Mouse (Mus musculus) CH12F3 (cell line): ENCODE measurements at regions not wholly inside any gene's neighbourhood (a gene's known extent, or its start where the extent isn't known, plus 50 kb on each side); places are given as distances from the start of the nearest gene placed in this dataset.
"Not testable (repeated sequence)": the region's sequence is repeated elsewhere in the genome, so short reads cannot be mapped to it uniquely, and the experiment has no call there.

Experiments used
- in situ Hi-C: fragments of 300-500 bp; cut with MboI; formaldehyde crosslinking; loops from 2 replicates; pipeline ENCODE4 v1.14.3; 2020; ENCODE audit warnings: low sequenced_read_pairs

DNA sequence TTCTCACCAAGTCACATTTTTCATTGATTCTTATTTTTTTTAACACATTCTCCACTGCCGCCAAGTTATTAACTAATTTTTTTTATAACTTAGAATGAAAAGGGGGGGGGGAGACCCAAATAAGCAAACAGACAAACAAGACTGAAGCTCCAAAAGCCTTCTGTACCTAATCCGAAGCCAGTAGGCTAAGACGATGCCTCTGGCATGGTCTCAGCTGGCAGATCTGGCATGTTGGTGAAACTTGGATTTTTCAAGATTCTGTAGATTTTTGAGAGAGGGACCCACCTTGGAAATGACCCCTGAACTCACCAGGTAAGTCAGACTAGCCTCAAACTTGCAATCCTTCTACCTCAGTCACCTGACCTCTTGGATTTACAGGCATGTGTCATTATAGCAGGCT, 208.7 kb downstream of the Cd47 start:
- in situ Hi-C loops, result no loop called here

DNA sequence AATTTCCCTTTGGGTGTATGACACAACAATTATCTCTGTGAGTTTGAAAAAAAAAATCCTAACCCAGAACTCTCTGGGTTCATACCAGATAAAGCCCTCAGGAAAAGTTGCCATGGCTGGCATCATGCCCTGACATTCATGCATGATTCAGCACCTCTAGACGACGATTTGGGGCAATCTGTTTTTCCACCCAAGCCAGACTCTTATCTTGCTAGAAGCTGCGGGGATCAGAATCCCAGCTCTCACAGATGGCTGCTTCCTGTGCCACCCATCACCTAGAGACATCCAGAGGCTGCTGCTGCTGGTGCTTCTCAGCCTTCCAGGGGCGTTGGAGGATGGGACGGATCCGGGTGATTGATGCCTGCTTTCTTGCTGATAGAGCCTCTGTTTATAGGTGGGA, 209.2 kb downstream of the Cd47 start:
- in situ Hi-C loops, result no loop called here

DNA sequence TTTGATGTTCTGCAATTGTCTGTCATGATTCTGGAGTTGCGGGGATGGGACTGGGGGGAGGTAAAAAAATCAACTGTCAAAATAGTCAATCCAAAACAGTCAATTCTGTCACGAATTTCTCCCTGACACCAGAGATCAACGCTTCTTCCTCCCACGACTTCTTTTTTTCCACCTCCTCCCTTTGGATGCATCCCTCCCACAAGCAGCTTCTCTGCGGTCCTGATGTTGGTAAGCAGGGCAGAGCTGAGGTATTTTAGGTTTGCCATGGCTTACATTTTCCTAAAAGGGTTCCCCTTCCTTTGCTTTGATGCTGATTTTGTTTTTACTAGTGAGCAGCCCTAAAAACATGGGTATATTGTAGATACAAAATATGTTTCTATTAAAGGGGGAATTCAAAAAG, 209.7 kb downstream of the Cd47 start:
- in situ Hi-C loops, result no loop called here

DNA sequence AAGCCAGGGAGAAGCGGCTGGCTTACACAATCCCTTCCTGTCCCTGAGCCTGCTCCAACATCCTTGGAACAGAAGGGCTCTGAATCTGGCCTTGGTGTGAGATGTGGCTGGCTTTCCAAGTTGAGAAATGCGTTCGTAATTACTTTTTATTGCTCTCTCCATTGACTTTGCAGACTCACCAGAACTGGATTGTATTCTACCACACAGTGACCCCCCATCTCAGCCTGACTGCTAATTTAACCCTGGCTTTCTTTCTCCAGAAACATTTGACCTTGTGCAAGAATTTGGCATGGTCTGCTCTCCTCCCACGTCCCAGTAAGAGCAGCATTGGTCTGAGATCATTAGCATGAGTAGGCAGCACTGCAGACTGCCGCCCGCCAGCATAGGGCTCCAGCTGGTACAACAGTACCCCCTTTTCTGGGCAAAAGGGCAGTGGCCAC, 210.2 kb downstream of the Cd47 start:
- in situ Hi-C loops, result no loop called here

DNA sequence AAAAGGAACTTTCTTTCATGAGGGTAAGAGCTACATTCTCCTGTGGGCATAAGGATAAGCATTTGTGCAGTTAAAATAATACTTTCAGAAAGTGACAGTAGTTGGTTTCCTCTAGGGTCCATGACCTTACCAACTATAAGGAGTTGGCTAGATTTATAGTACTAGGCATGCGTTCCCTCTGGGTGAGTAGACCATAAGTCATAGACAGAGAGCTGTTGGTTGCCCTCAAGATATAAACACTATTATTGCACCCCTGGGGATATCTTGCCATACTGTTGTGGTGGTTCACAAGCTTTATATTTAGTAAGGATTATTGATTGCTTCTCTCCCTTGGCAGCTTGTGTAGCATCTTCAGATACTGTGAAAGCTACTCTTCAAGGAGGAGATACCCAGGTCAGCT, 223.6 kb downstream of the Cd47 start:
- in situ Hi-C loops, result no loop called here

DNA sequence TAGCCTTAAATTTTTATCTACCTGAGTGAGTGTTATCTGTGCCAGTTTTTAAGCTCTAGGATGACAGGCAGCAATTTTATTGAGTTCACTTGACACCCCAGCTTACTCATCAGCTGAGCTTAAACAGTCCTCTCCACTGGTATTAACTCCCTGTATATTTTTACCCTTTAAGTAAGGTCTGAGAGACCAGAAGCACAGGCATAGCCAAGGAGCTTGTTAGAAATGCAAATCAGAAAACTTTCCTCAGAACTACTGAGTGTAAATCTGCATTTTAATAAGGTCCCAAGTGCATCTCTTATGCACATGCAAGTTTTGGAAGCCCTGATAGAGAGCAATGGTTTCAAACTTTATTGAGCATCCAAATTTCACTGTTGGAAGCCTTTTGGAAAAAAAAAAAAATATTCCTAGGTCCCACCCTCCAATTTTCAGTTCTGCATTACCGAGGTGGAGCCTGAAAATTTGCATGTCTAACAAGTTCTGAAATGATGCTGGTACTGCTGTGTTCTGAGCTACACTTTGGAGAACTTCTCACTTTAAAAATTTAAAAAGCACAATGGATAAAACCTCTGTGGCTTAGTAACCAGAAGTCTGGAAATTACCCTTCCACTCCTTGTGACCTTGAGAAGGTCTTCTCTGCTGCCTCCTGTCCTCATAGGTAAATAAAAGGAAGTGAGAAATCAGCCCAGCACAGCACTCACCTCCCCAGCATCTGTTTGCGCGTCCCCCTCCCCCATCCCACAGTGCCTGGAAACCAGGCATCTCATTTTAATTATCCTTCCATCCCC, 226.0 kb downstream of the Cd47 start:
- in situ Hi-C loops, result no loop called here

DNA sequence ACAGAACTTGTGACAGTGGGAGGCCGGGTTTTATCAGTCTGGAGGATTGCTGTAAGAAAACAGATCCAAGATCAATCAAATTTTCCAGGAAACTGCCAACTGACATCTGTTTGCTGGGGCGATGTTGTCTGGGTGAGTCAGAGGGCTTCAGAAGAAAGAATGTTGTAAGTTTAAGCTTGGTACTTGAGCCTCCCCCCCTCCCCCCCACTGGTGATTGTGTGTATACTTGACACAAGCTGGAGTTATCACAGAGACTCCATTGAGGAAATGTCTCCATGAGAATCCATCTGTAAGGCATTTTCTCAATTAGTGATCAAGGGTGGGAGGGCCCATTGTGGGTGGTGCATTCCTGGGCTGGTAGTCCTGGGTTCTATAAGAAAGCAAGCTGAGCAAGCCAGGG, 226.9 kb downstream of the Cd47 start:
- in situ Hi-C loops, result no loop called here

DNA sequence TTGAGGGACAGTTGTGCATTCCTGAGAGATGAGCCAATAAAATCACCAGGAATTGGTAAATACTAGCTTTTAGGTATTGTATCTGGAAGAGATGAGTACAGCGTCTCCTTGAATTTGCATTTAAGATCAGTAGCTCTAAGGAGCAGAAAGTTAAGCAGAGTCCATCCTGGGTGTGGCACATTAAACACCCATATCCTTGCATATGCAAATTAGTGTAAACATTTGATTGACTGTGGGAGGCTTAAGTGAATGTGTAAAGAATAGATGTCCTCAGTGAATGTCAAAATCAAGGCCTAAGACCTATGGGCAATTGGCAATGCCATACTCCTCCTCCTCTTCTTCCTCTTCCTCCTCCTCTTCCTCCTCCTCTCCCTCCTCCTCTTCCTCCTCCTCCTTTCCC, 229.4 kb downstream of the Cd47 start:
- in situ Hi-C loops, result no loop called here

DNA sequence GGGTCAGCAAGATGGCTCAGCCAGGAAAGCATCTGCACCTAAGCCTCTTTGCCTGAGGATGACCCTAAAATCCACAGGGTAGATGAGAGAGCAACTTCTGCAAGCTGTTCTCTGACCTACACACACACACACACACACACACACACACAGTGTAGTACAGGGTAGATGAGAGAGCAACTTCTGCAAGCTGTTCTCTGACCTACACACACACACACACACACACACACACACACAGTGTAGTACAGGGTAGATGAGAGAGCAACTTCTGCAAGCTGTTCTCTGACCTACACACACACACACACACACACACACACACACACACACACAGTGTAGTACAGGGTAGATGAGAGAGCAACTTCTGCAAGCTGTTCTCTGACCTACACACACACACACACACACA, 230.0 kb downstream of the Cd47 start:
- in situ Hi-C loops, result not testable (repeated sequence)

DNA sequence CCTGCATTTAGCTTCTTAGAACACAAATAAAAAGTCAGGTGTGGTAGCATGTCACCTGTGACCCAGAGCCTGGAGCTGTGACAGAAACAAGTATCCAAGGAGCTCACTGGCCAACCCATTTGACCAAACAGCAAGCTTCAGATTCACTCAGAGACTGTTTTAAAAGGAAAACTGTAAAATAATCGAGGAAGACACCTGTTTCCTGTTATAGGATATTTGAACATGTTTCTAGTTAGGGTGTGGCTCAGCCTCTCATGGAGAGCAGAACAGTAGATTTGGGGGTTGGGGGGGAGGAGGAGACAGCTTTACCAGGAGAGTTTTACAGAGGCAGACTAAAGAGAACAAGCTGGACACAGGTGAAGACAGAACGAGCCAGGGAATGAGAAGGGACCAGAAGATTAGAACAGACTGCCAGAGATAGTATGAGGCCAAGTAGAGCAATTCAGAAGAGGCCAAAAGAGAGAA, 230.6 kb downstream of the Cd47 start:
- in situ Hi-C loops, result no loop called here

DNA sequence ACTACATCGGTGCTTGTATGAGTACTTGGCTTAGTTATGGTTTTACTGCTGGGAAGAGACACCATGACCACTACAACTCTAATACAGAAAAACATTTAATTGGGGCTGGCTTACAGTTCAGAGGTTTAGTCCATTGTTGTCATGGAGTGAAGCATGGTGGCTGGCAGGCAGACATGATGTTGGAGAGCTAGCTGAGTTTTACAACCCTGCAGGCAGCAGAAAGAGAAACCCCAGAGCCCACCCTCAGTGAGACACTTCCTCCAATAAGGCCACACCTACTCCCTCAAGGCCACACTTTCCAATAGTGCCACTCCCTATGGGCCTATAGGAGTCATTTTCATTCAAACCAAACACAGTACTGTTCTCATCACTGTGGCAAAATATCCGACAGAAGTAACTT, 232.5 kb downstream of the Cd47 start:
- in situ Hi-C loops, result no loop called here

DNA sequence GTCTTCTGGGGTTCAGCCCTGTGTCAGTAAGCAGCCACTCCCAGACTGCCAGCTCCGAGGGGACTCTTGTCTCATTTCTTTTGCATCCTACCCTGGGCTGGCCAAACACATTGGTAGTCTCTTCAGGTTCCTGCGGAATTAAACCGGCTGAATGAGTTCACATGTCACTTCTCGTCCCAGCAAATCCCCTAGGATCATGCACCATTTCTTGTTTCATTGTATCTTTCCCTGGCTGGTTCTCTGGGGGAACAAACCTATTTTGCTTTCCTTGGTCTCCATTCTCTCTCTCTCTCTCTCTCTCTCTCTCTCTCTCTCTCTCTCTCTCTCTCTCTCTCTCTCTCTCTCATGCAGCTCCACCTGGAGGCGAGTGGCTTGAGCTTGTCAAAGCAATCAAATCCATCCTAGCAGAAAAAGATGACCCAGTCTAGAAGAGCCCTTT, 236.0 kb downstream of the Cd47 start:
- in situ Hi-C loops, result no loop called here

DNA sequence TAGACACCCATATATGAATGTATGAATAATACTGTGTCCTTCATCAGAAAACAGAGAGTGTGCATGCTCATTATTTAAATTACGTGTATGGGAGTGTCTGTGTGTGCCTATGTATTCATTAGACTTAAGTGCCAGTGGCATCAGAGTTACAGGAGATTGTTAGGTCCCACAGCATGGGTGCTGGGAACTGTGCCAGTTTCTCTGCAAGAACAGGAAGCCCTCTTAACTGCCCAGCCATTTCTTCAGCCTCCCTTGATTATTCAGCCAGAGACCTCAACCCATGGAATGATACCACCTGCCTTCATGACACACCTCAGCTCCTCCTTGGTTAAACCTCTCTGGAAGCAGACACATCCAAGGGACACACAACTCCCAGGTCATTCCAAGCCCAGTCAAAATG, 243.8 kb downstream of the Cd47 start:
- in situ Hi-C loops, result loop anchor here (10.0 kb wide), 1 partner anchor 189 kb away; no protein-coding TSS in a partner anchor

DNA sequence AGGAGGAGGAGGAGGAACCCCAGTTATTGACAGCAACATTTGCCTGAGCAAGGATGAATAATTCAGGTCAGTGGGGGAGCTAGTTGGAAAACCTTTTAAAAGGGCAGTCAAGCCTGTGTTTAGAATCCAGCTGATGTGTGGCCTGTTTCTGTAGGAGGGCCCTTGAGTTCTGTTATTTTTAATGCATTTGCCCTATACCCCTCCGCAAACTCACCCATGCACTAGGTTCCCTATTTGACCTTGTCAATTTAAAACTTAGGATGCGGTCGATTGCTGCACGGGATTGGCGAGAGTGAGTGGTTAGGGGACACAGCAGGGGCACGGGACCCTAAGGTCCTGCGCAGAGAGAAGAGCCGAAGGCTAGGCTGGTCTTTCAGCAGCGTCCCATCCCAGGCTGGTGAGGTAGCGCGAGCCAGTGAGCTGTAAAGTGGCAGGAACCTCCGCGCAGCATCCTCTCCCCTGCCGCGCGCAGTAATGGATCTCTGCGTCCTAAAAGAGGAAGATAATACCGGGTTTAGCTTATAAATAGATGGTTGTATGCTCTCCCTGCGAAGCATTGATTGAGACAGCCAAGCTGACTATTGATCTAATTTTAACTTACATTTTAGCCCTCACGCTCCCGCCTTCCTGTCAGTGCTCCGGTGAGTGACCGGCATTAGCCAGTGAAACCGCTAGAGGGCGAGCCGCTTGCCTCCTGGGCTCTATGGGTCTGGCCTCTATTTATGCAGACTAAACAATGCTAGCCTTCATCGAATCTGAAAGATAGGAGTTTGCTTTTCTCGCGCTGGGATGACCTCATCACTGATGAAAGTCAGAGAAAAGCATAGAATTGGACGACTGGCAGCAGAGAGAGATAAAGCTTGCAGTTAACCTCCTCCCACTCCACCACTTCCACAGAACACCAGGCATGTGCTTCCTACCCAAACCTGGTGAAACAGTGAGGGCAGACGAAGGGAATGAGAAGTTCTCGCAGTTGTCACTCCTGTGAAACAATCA, 245.5 kb downstream of the Cd47 start:
- in situ Hi-C loops, result loop anchor here (10.0 kb wide), 1 partner anchor 191 kb away; no protein-coding TSS in a partner anchor

DNA sequence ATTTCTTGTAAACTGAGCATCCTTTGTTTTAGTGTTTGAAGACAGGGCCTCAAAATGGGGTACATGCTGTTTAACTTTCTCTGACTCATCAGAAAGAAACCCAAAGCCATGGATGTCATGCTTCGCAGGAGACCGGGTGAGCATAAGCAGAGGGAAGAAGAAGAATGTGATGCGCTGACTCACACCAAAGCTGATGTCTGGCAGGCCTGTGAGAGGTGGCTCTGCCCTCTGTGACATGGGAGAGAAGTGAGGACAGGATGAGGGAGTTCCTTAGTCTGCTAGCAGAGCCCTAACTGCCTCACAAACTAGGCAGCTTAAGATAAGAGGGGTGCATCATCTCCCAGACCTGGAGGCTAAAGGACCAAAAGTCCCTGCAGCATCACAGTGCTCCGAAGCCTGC, 263.2 kb downstream of the Cd47 start:
- in situ Hi-C loops, result no loop called here

DNA sequence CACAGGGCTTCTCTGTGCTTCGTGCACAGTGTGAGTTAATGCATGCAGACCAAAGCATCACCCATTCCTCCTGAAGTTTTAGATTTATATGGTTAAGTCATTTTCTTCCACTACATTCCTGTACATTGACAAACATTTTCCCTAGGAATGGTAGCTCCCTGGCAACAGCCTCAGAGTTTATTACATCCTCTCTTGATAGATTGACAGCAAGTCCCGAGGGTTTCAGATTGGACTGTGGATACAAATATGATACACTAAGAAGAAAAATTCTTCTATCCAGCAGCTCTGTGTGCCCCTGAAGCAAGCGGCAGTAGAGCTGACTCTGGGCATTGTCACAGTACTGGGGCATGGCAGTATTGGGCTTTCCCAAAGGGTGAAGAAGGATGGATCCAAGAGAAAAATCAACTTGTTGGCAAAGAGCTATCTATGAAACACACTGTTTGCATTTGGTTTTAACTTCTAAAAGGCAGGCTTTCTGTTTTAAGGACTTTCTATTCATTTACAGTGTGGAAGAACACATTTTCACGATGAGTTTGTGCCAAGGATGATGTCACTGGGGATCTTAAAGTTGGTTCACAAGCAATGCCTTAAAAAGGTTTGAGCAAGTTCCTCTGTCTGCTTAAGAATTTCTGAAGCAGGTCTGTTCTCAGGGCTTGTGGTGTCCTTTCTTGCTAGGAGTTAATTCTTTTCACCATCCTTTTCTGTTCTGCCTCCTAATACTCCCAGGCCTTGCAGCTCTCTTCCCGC, 265.2 kb downstream of the Cd47 start:
- in situ Hi-C loops, result no loop called here

DNA sequence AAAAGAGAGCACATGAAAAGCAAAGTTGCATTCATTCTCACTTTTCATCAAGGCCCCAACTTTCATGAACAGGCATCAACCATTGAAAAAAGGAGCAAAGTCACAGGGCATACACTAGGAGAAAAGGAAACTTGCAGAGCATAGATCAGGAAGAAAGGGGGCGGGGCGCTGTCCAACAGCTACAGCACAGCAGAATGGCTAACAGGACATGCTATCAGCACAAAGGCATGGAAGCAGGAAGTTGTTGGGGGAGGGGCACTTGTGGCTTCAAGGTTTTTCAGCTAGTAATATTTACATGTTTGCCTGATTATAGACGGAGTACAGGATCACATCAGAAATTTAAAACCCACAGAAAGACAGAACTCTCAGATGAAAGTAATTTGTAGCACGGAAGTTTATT, 268.7 kb downstream of the Cd47 start:
- in situ Hi-C loops, result no loop called here

DNA sequence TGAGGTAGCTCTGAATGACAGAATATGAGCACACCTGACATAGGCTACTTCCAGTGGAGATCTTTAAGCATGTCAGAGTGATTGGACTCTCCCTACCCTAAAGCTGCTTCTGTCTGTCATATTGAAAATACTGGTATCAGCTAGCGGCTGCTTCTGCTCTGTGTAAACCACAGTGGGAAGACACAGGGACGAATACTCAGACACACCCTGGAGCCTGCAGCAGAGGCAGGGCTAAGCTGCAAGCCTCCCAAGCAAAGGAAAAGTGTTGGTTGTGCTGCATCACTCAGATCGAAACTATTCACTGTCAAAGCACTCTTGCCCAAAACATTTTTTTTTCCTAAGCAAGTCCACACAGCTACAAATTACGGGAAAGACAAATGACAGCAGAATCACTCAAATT, 270.4 kb downstream of the Cd47 start:
- in situ Hi-C loops, result no loop called here

DNA sequence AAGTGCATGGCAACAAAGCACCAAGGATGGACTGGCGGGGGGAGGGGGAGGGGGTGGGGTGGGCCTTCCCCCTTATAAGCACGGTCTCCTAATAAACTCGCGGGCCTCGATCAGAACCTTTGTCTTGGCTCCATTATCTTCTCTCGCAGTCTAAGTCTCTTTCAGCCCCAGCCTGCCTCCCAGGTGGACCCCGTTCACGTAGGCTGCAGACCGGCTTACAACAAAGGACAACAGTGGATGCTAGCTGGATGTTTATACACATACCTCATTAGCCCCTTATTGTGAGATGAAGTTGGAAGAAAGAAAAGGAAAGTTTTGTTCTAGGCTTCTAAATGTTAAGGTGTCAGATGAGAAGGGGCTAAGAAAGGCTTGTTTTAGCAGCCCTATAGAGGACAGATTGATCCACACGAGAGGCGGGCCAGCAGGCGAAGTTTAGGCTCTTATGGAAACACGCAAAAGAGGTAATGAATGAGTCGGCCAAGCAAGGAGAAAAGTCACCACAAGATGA, 272.6 kb downstream of the Cd47 start:
- in situ Hi-C loops, result no loop called here

DNA sequence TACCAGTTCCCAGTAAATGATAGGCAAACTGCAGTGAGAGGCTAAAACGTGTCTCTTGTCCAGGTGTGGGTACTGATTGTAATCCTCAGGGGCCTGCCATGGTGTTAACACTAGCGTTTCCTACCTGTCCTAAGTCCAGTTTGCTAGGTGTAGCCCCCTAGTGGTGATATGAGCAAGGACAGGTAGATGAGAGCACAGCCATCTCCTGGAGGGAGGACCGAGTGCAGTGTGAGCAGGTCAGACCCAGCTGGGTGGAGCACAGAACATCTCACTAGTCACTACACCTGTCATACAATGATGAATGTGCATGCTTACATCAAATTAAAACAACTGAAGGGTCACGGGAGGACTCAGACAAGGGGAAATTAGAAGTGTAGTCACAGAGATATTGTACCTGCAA, 273.6 kb downstream of the Cd47 start:
- in situ Hi-C loops, result no loop called here

DNA sequence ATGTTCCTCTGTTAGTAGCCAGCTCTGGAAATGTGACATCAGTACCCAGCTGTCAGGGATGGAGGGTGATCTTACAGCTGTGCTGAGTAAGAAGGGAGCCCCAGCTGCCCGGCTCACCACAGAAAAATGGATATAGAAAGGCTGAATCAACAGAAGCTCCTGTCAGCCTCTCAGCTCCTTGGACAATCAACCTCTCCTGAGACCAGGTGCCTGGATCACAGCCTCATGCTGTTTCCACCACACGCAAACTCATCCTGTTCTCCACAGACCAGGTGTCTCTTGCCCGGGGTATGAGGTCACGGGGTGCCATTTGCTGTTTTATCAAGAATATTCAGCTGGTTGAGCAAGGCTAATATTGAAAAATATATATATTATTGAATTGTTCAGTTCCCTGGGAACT, 275.3 kb downstream of the Cd47 start:
- in situ Hi-C loops, result no loop called here
